Mouse (Mus musculus) forebrain, embryonic 14.5 days (tissue): ENCODE measurements around the gene Adgrf5. TPM values are rescaled to one million over a fixed set of nuclear protein-coding genes. Genes with fewer than 3 reads are reported as not detected.

Experiments used
- ATAC-seq: fragments of 200-750 bp; cut with Nextera tagmentation; 2 replicates; pipeline ENCODE4 v1.8.0; 2017; ENCODE audit warnings: mild to moderate bottlenecking, moderate library complexity
- DNase-seq: peaks from one replicate; pipeline ENCODE4 v3.0.0-alpha.2; 2015; ENCODE audit warnings: low spot score
- H3K27ac ChIP-seq: fragments of 300-500 bp; sonication (generic); 2 replicates; pipeline ENCODE4 v1.5.1; 2014; ENCODE audit warnings: low read depth, mild to moderate bottlenecking, control low read depth, low read length, moderate library complexity
- H3K27me3 ChIP-seq: fragments of 300-500 bp; sonication (generic); replicated peaks from 2 replicates; pipeline ENCODE4 v1.6.1; 2014; ENCODE audit warnings: low read length, control low read depth, mixed read lengths; ENCODE audit not compliant: control insufficient read depth, insufficient read depth
- H3K36me3 ChIP-seq: fragments of 300-500 bp; sonication (generic); 2 replicates; pipeline ENCODE4 v1.6.1; 2014; ENCODE audit warnings: low read length, control low read depth; ENCODE audit not compliant: control insufficient read depth, insufficient read depth
- H3K4me1 ChIP-seq: fragments of 300-500 bp; sonication (generic); 2 replicates; pipeline ENCODE4 v1.6.1; 2014; ENCODE audit warnings: antibody characterized with exemption, low read length, control low read depth; ENCODE audit not compliant: control insufficient read depth, insufficient read depth
- H3K4me2 ChIP-seq: fragments of 300-500 bp; sonication (generic); 2 replicates; pipeline ENCODE4 v1.6.1; 2014; ENCODE audit warnings: mild to moderate bottlenecking, control low read depth, low read length
- H3K4me3 ChIP-seq: fragments of 300-500 bp; sonication (generic); 2 replicates; pipeline ENCODE4 v1.5.1; 2014; ENCODE audit warnings: low read depth, low read length, control low read depth
- H3K9ac ChIP-seq: fragments of 300-500 bp; sonication (generic); 2 replicates; pipeline ENCODE4 v1.6.1; 2014; ENCODE audit warnings: mild to moderate bottlenecking, low read length, control low read depth, moderate library complexity
- H3K9me3 ChIP-seq: fragments of 300-500 bp; sonication (generic); replicated peaks from 2 replicates; pipeline ENCODE4 v1.6.1; 2016; ENCODE audit warnings: low read length, control low read depth, mixed read lengths; ENCODE audit not compliant: control insufficient read depth
- WGBS: fragments of 180-500 bp; shearing (Covaris S2); extraction: QIAGEN DNeasy Blood & Tissue Kit; methylation state at CpG from one replicate; pipeline ENCODE4 v1.1.7; 2014; 5-methylcytosine and 5-hydroxymethylcytosine counted together
- polyA plus RNA-seq: library from polyadenylated mRNA; unstranded; fragments of >200 nt; fragmentation: Nextera tagmentation; extraction: Ambion mirVana; gene quantifications from 2 replicates; pipeline ENCODE4 v1.2.1, GENCODE M21; 2014

The Adgrf5 gene
- polyA plus RNA-seq, result 3.7 and 4.9 TPM in 2 replicates

DNA sequence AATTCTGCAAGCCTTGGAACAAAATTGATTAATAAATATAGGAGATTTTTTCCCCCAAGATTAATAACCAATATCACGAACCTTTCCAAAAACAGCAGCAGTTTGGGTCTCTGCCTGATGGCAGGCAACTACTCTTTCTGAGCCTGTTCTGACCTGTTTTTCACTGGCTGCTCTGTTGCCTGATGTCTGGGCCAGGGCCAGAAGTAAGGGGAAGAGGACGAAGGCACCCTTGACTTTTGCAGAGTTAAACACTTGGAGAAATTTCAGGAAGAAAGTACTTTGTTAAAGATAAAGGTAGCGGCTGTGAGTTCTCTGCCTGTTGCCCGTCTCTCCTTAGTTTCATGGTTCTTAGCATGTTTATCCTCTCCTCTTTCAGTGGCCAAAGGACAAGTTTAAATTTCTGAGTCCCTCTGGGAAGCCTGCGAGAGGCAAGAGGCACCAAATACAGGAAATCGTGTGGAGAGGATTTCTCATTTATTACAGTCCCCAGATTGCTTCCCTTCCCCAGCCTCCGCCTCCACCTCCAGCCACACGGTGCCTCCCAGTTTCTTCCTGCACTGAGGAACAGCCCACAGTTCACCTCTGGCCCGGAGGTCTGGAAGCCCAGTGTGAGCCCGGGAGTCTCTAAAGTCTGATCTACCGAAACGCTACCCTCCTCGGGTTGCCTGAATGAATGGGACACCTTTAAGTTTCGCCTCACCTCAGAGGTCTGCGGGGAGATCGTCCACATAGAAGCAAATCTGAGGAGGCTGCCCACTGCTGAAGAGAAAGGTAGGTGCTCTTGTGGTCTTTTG is at the start of gene Adgrf5:
Gene Adgrf5 (plus strand): TSS at position 626 of the 794 bp plus-strand sequence.
- 75% methylated on average over 16 of the region's 16 CpGs for WGBS

DNA sequence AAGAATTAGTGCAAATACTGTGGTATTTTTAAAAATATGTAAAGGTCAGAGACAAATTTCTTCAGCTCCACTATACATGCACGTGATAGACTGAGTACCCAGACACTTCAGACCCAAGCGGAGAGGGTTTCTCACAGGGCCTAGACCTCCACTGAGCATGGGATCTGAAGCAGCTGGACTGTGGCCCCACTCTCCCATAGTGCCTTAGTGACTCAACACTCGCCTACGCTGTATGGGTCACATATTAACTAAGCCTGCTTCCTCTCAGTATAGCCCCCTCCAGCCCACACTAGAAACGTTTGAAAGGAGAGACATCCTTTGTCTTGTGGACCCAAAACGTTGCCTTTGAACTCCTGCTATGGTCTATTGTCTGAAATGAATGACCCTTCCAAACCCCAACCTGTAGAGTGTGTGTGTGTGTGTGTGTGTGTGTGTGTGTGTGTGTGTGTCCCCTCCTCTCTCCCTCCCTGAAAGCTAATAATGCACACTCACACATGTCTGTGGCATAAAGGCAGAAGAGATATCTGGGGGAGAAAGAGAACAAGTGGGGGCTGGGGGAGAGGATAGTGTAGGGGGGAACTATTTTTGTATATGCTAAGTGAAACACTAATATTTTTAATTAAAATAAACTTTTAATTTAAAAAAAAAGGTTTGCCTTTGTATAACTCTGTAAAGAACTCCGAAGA is 34.1 kb upstream of the Adgrf5 start:
- Histone ChIP-seq H3K4me1 (peaks cover 6% of the 10 kb centered on the region), H3K4me2 (peak overlapping the region; percentile 65; the same call in 1 of the 2 replicates), H3K27me3 (no peaks in the 10 kb centered on the region), H3K9me3 (no peaks in the 10 kb centered on the region), H3K9ac (no peak overlapping the region), H3K36me3 (no peaks in the 10 kb centered on the region), H3K27ac (no peak overlapping the region), H3K4me3 (peak overlapping the region; percentile 29; the same call in 1 of the 2 replicates)
- ATAC-seq (peak; percentile 16; the same call in 1 of the 2 replicates), DNase-seq (no peak)
- 39% methylated on average over 7 of the region's 7 CpGs for WGBS

More for the DNA sequence above, at the start of gene Adgrf5:
- Histone ChIP-seq H3K36me3 (no peaks in the 10 kb centered on the region), H3K9ac (no peak within 1 kb of the TSS), H3K27ac (no peak within 1 kb of the TSS), H3K9me3 (no peaks in the 10 kb centered on the region), H3K4me2 (no peak within 1 kb of the TSS), H3K27me3 (no peaks in the 10 kb centered on the region), H3K4me1 (no peaks in the 10 kb centered on the region), H3K4me3 (no peak within 1 kb of the TSS)
- ATAC-seq, result no peak
- DNase-seq, result no peak

DNA sequence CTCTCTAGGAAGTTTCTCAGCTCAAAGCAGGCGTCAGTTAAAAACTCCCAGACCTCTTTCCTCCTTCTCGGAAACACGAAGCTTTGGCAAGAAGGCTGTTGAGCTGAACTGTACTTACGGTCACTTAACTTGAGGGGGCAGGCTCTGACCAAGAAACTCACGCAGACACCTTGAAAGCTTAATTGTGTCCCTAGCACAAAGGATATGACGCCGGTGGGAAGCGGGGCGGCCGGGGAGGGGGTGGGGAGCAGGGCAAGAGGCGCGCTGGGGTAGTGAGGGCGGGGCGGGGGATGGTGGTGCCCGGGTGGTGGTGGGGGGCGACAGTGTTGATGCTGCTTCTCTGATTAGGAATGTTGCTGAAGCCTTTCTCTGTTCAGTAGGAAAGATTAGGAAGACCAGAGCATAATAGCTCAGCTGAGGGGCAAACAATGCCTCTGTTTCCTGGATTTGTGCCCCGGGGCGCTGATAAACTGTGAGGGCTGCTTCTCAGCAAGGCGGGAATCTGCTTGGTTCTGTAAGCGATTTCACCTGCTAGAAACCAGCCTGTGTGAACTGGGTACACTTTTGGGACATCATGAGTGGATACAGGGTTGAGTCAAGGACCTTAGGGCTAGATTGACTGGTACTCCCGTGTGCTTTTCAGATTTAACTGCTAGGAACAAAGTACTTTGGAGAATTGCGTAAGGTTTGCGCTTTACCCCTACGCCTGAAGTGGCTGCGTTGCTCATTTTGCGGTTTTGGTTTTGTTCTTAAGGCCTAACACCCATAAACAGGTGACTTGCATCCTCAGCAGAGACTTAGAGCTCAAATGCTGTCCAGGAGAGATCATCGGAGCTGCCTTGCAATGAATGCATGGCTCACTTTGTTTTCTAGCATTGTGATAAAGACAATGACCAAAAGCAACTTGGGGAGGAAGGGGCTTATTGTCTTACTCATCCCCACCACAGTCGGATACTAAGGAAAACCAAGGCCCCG is 33.2 kb upstream of the Adgrf5 start:
- H3K4me1 ChIP-seq, result peaks cover 6% of the 10 kb centered on the region
- peak overlapping the region; percentile 65 for H3K4me2 ChIP-seq
- 5% methylated on average over 29 of the region's 29 CpGs for WGBS
- H3K4me3 ChIP-seq, result peak overlapping the region; percentile 29
- DNase-seq, result peak; percentile 88
- H3K9ac ChIP-seq, result peak overlapping the region; percentile 61
- no peaks in the 10 kb centered on the region for H3K9me3 ChIP-seq
- H3K27me3 ChIP-seq, result no peaks in the 10 kb centered on the region
- H3K36me3 ChIP-seq, result no peaks in the 10 kb centered on the region
- H3K27ac ChIP-seq, result 0 out of 2 replicates have a peak overlapping the region, but pooled peaks have one; percentile 21
- peak; percentile 91 for ATAC-seq

DNA sequence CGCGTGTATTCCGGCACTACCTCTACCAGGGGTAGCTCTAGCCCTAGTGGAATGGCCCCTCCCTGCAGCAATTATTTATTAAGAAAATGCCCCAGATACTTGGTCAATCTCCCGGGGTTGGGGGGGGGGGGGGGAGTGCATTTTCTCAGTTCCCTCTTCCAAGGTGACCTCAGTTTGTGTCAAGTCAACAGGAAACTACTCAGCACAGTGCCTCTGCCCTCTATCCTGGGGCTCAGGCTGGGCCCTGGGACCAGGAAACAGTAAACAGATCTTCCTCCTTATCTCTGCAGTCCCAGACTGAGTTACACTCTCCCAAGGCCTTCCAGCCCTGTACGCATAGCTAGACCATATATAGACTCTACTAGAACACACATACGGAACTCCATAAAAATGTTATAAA is 32.4 kb upstream of the Adgrf5 start:
- Histone ChIP-seq H3K36me3 (no peaks in the 10 kb centered on the region), H3K9me3 (no peaks in the 10 kb centered on the region), H3K27ac (no peak overlapping the region), H3K4me1 (peaks cover 6% of the 10 kb centered on the region), H3K4me2 (no peak overlapping the region), H3K27me3 (no peaks in the 10 kb centered on the region), H3K4me3 (no peak overlapping the region), H3K9ac (no peak overlapping the region)
- DNase-seq (no peak), ATAC-seq (no peak)
- 82% methylated on average over 6 of the region's 6 CpGs for WGBS

DNA sequence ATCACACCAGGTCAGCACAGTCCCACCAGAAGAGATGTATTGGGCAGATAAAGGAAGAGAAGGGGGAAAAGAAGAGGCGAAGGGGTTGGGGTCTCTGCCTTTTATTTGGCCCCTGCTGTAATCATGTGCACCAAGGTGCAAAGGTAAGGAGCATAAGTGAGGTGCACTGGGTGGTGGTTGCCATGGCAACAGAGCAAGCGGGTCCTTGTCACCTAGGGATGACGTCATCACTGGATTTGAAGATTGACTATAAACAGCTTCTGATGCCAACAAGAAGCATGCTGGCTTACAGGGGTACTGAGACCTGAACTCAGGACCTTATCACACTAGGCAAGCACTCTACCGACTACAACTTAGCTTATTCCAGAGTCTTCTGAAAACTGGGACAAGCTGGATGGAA is 31.0 kb upstream of the Adgrf5 start:
- Histone ChIP-seq H3K36me3 (no peaks in the 10 kb centered on the region), H3K4me3 (no peak overlapping the region), H3K27me3 (no peaks in the 10 kb centered on the region), H3K27ac (no peak overlapping the region), H3K9me3 (no peaks in the 10 kb centered on the region), H3K4me2 (no peak overlapping the region), H3K9ac (no peak overlapping the region), H3K4me1 (peaks cover 6% of the 10 kb centered on the region)
- ATAC-seq (no peak), DNase-seq (no peak)
- WGBS, result 88% methylated on average over 4 of the region's 4 CpGs

DNA sequence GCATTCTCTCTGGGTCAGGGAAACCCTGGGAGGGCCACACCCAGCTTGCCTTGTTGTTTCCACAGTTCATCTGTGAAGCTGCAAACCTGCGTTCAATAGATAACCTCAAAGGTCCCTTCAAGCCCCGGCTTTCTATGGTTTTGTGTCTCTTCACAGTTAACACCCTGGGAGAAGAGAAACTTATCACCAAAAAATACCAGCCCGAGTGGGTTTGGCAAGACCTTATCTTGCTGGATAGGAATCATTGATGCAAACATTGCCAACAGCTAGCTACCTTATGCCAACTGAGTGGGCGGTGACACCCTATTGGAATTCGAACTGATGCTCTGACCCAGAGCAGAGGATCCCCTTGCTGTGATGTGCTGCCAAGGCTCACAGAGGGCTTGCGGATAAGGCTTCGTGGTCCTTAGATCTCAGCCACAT is 30.5 kb upstream of the Adgrf5 start:
- H3K27me3 ChIP-seq, result no peaks in the 10 kb centered on the region
- H3K9ac ChIP-seq, result no peak overlapping the region
- H3K9me3 ChIP-seq, result no peaks in the 10 kb centered on the region
- H3K4me1 ChIP-seq, result peaks cover 6% of the 10 kb centered on the region
- DNase-seq (no peak), ATAC-seq (no peak)
- H3K36me3 ChIP-seq, result no peaks in the 10 kb centered on the region
- 80% methylated on average over 7 of the region's 7 CpGs for WGBS
- no peak overlapping the region for H3K27ac ChIP-seq
- H3K4me2 ChIP-seq, result no peak overlapping the region
- H3K4me3 ChIP-seq, result no peak overlapping the region

DNA sequence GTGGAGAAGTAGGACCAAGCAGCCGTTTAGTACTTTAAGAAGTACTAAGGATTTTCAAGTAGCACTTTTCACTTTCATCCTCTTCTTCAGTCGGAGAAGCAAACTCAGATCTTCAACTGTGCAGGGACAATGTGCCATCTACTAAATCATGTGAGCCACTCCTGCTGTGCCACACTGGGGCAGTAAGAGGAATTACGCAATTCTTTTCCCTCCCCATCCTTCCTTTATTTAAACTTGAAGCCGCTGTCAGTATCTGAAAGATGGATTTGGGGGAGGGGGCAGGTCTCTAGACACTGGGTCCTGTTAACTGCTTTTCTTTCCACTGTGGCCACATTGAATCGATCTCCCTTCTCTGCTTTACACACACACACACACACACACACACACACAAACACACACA is 27.6 kb upstream of the Adgrf5 start:
- Histone ChIP-seq H3K9me3 (no peaks in the 10 kb centered on the region), H3K9ac (no peak overlapping the region), H3K27me3 (no peaks in the 10 kb centered on the region), H3K4me3 (no peak overlapping the region), H3K4me2 (no peak overlapping the region), H3K36me3 (no peaks in the 10 kb centered on the region), H3K4me1 (no peaks in the 10 kb centered on the region), H3K27ac (no peak overlapping the region)
- ATAC-seq, result no peak
- WGBS, result 44% methylated on average over 5 of the region's 5 CpGs
- DNase-seq, result no peak

DNA sequence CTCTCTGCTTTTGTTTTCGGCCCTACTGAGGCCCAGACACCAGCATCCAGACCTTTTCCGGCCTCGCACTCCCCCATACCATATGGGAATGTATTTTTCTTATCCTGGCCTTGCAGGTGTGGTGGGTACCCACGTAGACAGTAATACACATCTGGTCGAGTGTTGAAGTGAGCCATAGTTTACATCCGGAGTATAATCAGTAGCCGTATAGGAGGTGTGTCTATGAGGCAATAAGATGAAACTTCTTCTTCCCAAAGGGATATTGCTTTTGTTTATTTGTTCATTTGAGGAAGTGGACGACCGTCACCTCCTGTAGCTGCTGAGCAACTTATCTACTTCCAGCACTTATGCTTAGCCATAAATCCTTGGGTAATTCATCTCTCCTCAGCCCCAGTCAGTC is 26.2 kb upstream of the Adgrf5 start:
- H3K27ac ChIP-seq, result no peak overlapping the region
- no peaks in the 10 kb centered on the region for H3K27me3 ChIP-seq
- no peaks in the 10 kb centered on the region for H3K36me3 ChIP-seq
- ATAC-seq, result no peak
- no peak overlapping the region for H3K4me3 ChIP-seq
- H3K4me1 ChIP-seq, result no peaks in the 10 kb centered on the region
- no peak overlapping the region for H3K9ac ChIP-seq
- WGBS, result 87% methylated on average over 9 of the region's 9 CpGs
- no peak overlapping the region for H3K4me2 ChIP-seq
- no peaks in the 10 kb centered on the region for H3K9me3 ChIP-seq
- DNase-seq, result no peak
